Mouse (Mus musculus) intestine, embryonic 14.5 days (tissue): Measurements from ENCODE around the gene Alkbh4. TPM values are rescaled to one million over a fixed set of nuclear protein-coding genes. Genes with fewer than 3 reads are reported as not detected.
"Not testable (repeated sequence)": the region's sequence is repeated elsewhere in the genome, so short reads cannot be mapped to it uniquely, and the experiment has no call there.

Experiments
- ATAC-seq: fragments of 200-750 bp; cut with Nextera tagmentation; replicated peaks from 2 replicates; pipeline ENCODE4 v1.8.0; 2017; ENCODE audit warnings: low read depth, moderate number of reproducible peaks, moderate TSS enrichment, moderate library complexity; ENCODE audit not compliant: low FRiP score, low TSS enrichment
- DNase-seq: peaks from one replicate; pipeline ENCODE4 v3.0.0-alpha.2; 2018; ENCODE audit warnings: low spot score
- H3K27ac ChIP-seq: fragments of 300-500 bp; sonication (generic); 2 replicates; pipeline ENCODE4 v1.5.1; 2014; ENCODE audit warnings: low read depth, mild to moderate bottlenecking, control low read depth
- H3K27me3 ChIP-seq: fragments of 300-500 bp; sonication (generic); replicated peaks from 2 replicates; pipeline ENCODE4 v1.6.1; 2014; ENCODE audit warnings: low read length, control low read depth; ENCODE audit not compliant: control insufficient read depth, insufficient read depth
- H3K36me3 ChIP-seq: fragments of 300-500 bp; sonication (generic); 2 replicates; pipeline ENCODE4 v1.6.1; 2014; ENCODE audit warnings: low read length, control low read depth; ENCODE audit not compliant: control insufficient read depth, insufficient read depth
- H3K4me1 ChIP-seq: fragments of 300-500 bp; sonication (generic); replicated peaks from 2 replicates; pipeline ENCODE4 v1.6.1; 2014; ENCODE audit warnings: low read length, control low read depth, mixed read lengths; ENCODE audit not compliant: control insufficient read depth, insufficient read depth
- H3K4me2 ChIP-seq: fragments of 300-500 bp; sonication (generic); 2 replicates; pipeline ENCODE4 v1.6.1; 2014; ENCODE audit warnings: low read length
- H3K4me3 ChIP-seq: fragments of 300-500 bp; sonication (generic); 2 replicates; pipeline ENCODE4 v1.5.1; 2014; ENCODE audit warnings: low read depth, low read length, control low read depth, mixed read lengths
- H3K9ac ChIP-seq: fragments of 300-500 bp; sonication (generic); 2 replicates; pipeline ENCODE4 v1.6.1; 2014; ENCODE audit warnings: mild to moderate bottlenecking, low read length
- H3K9me3 ChIP-seq: fragments of 300-500 bp; sonication (generic); 2 replicates; pipeline ENCODE4 v1.6.1; 2016; ENCODE audit warnings: low read length, control low read depth; ENCODE audit not compliant: control insufficient read depth
- WGBS: fragments of 180-500 bp; shearing (Covaris S2); extraction: QIAGEN DNeasy Blood & Tissue Kit; methylation state at CpG from one replicate; pipeline ENCODE4 v1.1.7; 2014; 5-methylcytosine and 5-hydroxymethylcytosine counted together
- polyA plus RNA-seq: library from polyadenylated mRNA; unstranded; fragments of >200 nt; fragmentation: Nextera tagmentation; extraction: Ambion mirVana; gene quantifications from 2 replicates; pipeline ENCODE4 v1.2.1, GENCODE M21; 2014

Alkbh4 gene
- polyA plus RNA-seq, 1 experiment from 2014 or later: 13.4 TPM

DNA sequence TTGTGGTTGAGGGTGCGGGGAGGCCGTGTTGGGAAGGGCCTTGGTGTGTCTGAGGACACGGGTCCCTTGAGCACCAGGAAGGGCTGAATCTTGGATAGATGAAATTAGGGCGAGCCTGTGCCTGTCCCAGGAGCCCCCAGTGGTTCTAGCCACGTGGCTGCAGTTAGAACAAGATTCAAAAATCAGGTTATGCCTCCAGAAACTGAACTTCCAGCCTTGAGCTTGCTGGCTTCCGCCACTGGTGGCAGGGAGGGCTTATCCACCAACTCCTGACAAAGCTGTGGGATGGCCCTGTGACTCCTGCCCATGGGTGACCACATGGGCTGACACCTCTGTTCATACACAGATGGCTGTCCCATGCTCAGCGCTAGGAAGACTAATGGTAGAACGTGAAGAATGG is 11.8 kb downstream of the Alkbh4 start:
- ATAC-seq: no peak
- WGBS: 72% methylated on average over 8 of the region's 8 CpGs
- H3K4me3 ChIP-seq: no peak overlapping the region
- peaks cover 4% of the 10 kb centered on the region; the same call in 1 of the 2 replicates for H3K4me1 ChIP-seq
- H3K36me3 ChIP-seq: no peaks in the 10 kb centered on the region
- no peak overlapping the region for H3K4me2 ChIP-seq
- H3K27me3 ChIP-seq: no peaks in the 10 kb centered on the region
- no peak for DNase-seq
- no peak overlapping the region for H3K27ac ChIP-seq
- no peak overlapping the region for H3K9ac ChIP-seq
- H3K9me3 ChIP-seq: no peaks in the 10 kb centered on the region

GRCm38 (mm10) chr5:136149134-136149576 is 13.2 kb downstream of the Alkbh4 start:
- H3K27ac ChIP-seq, H3K27me3 ChIP-seq, H3K4me3 ChIP-seq, H3K9ac ChIP-seq, H3K4me1 ChIP-seq, ATAC-seq, H3K9me3 ChIP-seq, H3K4me2 ChIP-seq, DNase-seq, H3K36me3 ChIP-seq: not testable (repeated sequence)
- WGBS: 72% methylated on average over 5 of the region's 5 CpGs

GRCm38 (mm10) chr5:136152365-136152764 is 16.4 kb downstream of the Alkbh4 start:
- Histone ChIP-seq H3K27ac (no peak overlapping the region), H3K9ac (no peak overlapping the region), H3K4me1 (no peaks in the 10 kb centered on the region), H3K9me3 (no peaks in the 10 kb centered on the region), H3K4me2 (no peak overlapping the region), H3K27me3 (no peaks in the 10 kb centered on the region), H3K4me3 (no peak overlapping the region), H3K36me3 (no peaks in the 10 kb centered on the region)
- no peak for DNase-seq
- WGBS: 79% methylated on average over 8 of the region's 8 CpGs
- ATAC-seq: no peak

DNA sequence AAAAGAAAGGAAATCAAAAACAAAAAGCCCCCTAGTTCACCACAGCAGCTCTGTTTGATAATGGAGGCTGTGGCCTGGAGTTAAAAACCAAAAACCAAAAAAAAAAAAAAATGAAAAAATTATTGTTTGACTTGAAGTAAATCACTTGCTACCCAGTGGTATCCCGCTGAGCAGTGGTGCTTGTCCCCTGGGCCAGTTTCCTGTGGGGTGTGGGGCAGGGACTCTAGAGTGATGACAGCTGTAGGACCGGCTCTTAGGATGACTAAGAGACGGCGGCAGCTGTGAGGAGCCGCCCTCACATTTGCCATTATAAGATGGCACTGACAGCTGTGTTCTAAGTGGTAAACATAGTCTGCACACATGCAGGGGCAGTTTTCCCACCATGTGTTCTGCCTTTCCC is 19.5 kb downstream of the Alkbh4 start:
- H3K36me3 ChIP-seq: no peaks in the 10 kb centered on the region
- H3K4me2 ChIP-seq: no peak overlapping the region
- H3K4me3 ChIP-seq: no peak overlapping the region
- no peak overlapping the region for H3K9ac ChIP-seq
- DNase-seq: no peak
- H3K27ac ChIP-seq: no peak overlapping the region
- ATAC-seq: no peak
- no peaks in the 10 kb centered on the region for H3K4me1 ChIP-seq
- no peaks in the 10 kb centered on the region for H3K9me3 ChIP-seq
- 83% methylated on average over 5 of the region's 5 CpGs for WGBS
- H3K27me3 ChIP-seq: no peaks in the 10 kb centered on the region

GRCm38 (mm10) chr5:136160084-136160483 is 24.1 kb downstream of the Alkbh4 start:
- 86% methylated on average over 10 of the region's 12 CpGs for WGBS
- H3K4me3 ChIP-seq, H3K9ac ChIP-seq, H3K4me1 ChIP-seq, DNase-seq, H3K27me3 ChIP-seq, H3K27ac ChIP-seq, H3K4me2 ChIP-seq, H3K9me3 ChIP-seq, H3K36me3 ChIP-seq, ATAC-seq: not testable (repeated sequence)

DNA sequence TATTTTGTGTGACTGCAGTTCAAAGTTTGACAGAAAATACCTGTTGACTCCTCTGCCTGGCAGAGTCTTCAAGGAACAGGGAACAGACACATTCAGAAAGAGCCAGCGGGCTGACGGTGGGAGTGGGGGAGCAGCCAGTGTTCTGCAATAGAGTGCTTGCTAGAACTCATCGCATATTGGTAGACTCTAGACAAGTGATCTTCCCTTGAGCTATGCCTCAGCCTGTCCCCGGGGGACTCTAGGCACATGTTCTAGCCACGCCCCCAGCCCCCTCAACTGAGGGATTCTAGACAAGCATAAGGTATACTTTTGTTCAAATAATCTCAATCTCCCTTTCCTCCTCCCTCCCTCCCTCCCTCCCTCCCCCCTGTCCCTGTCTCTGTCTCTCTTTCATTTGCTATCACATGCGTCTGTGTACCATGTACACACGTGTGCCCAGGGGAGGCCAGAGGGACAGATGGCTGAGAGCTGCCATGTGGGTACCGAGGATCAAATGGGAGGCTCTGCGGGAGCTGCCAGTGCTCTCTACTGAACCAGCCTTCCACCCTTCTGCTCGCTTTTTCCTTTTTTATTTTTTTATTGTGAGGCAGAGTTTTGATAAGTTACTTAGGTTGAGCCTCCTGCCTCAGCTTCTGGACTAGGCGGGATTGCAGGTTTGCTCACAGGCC is 28.0 kb downstream of the Alkbh4 start:
- Histone ChIP-seq H3K4me2 (no peak overlapping the region), H3K27me3 (no peaks in the 10 kb centered on the region), H3K4me3 (no peak overlapping the region), H3K4me1 (no peaks in the 10 kb centered on the region), H3K9ac (no peak overlapping the region), H3K36me3 (peaks cover 5% of the 10 kb centered on the region; the same call in 1 of the 2 replicates), H3K9me3 (no peaks in the 10 kb centered on the region; the same call in 1 of the 2 replicates), H3K27ac (no peak overlapping the region)
- 84% methylated on average over 11 of the region's 11 CpGs for WGBS
- DNase-seq (no peak), ATAC-seq (no peak)

DNA sequence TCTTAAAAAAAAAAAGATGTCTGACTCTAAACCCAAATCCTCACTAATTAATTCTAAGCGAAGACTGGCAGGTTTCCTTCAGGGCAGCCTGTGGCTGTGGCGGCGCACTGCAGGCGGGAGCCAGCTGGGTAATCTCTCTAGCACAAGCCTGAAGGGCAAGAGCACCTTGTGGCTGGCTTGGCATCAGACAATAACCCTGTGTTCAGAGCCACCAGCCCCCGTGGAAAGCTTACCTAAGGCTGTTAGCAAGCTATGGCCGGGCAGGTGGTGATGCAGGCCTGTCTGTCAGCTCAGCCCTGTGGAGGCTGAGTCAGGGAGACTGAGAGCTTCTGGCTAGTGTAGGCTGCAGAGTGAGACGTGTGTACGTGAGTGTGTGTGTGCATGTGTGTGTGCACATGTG is 29.3 kb downstream of the Alkbh4 start:
- H3K27me3 ChIP-seq: no peaks in the 10 kb centered on the region
- H3K36me3 ChIP-seq: peaks cover 5% of the 10 kb centered on the region; the same call in 1 of the 2 replicates
- DNase-seq: no peak
- H3K27ac ChIP-seq: no peak overlapping the region
- ATAC-seq: no peak
- H3K4me2 ChIP-seq: no peak overlapping the region
- H3K9me3 ChIP-seq: no peaks in the 10 kb centered on the region; the same call in 1 of the 2 replicates
- H3K4me1 ChIP-seq: no peaks in the 10 kb centered on the region
- WGBS: 81% methylated on average over 8 of the region's 8 CpGs
- H3K4me3 ChIP-seq: no peak overlapping the region
- H3K9ac ChIP-seq: no peak overlapping the region

DNA sequence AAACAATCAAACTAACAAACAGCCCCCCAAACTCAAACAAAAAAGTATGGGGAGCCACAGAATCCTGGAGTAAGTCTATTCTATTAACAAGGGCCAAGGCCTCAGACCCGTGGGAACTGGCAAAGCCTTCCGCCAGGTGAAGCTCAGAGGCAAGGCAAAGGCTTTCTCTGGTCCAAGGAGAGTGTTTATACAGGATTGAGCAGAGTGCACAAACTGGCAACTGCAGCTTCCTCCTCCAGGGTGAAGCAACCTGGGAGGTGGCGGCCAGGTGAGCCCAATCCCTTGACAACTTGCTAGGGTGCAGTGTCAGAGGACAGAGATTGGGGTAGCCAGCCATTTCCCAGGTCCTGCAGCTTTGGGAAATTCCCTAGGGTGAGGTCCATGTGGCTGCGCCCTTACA is 31.4 kb downstream of the Alkbh4 start:
- DNase-seq: no peak
- Histone ChIP-seq H3K4me1 (peaks cover 5% of the 10 kb centered on the region; the same call in 1 of the 2 replicates), H3K27me3 (no peaks in the 10 kb centered on the region), H3K9me3 (no peaks in the 10 kb centered on the region; the same call in 1 of the 2 replicates), H3K9ac (no peak overlapping the region), H3K4me2 (no peak overlapping the region), H3K4me3 (no peak overlapping the region), H3K36me3 (no peaks in the 10 kb centered on the region), H3K27ac (no peak overlapping the region)
- no peak for ATAC-seq
- WGBS: 85% methylated on average over 4 of the region's 4 CpGs

DNA sequence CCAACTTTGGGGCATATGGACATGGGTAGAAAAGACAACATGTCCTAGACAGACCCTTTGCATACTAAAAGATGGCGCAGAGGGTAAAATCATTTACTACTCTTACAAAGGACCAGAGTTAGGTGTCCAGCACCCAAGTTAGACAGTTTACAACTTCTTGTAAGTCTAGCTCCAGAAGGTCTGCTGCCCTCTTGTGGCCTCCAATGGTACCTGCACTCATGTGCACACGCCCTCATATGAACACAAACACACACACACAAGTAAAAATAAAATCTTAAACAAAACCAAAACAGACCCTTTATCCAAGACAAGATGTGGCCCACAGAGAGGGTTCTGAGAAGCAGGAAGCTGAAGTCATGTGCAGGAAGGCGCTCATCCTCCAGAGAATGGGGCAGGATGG is 32.1 kb downstream of the Alkbh4 start:
- Histone ChIP-seq H3K27ac (no peak overlapping the region), H3K36me3 (no peaks in the 10 kb centered on the region), H3K27me3 (no peaks in the 10 kb centered on the region), H3K4me3 (no peak overlapping the region), H3K4me1 (peaks cover 5% of the 10 kb centered on the region; the same call in 1 of the 2 replicates), H3K9me3 (no peaks in the 10 kb centered on the region; the same call in 1 of the 2 replicates), H3K4me2 (no peak overlapping the region), H3K9ac (no peak overlapping the region)
- DNase-seq (no peak), ATAC-seq (no peak)
- 96% methylated on average over 3 of the region's 3 CpGs for WGBS
